8 mouse cellular contexts compared by ENCODE assay signal in the genomic region with DNA sequence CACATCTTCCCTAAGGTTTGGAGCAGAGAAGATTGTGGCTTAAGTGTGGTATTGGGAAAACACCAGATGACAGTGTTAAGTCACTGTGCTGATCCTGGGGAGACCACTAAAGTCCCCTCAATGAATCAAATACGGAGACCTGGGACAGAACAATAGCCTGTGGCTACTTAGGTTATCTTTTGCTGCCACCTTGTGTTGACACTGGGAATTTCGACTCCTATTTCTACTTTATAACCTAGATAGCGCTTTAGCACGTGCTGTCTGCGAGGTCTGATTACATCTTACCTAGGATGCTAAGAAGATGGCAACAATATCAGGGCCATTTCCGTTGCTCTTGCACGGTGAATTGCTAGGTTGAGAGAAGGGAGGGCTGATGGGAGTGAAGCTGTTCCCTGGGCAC. TPM values are rescaled to one million over a fixed set of nuclear protein-coding genes. Genes with fewer than 3 reads are reported as not detected.
DNase-seq lines count a peak whose midpoint lies in the region; ATAC-seq and TF ChIP-seq lines count a peak whose summit lies in the region.

No protein-coding gene starts in this region.

- no peak overlapping the region for H3K27ac ChIP-seq in heart, embryonic 11.5 days (ENCODE audit: low read depth, low read length)
- no peak overlapping the region for H3K27ac ChIP-seq in kidney, embryonic 15.5 days

- H3ac ChIP-seq in C2C12 (ENCODE audit: control insufficient read depth, insufficient read length, low read depth), result no peak overlapping the region
- no peak overlapping the region for H3ac ChIP-seq in myocyte (ENCODE audit: control insufficient read depth, insufficient read length)

- no peak for TF ChIP-seq POLR2A in myocyte (IDR thresholded peaks at IDR 0.05; ENCODE audit: insufficient read length, low read depth)

- H3K9ac ChIP-seq in heart, embryonic 11.5 days (ENCODE audit: low read depth, low read length), result no peak overlapping the region
- no peak overlapping the region for H3K9ac ChIP-seq in kidney, embryonic 15.5 days

- no peaks in the 10 kb centered on the region for H3K79me2 ChIP-seq in C2C12 (ENCODE audit: control insufficient read depth, insufficient read depth)
- no peaks in the 10 kb centered on the region for H3K79me2 ChIP-seq in myocyte (ENCODE audit: control insufficient read depth, insufficient read depth)

- WGBS in heart, embryonic 11.5 days (ENCODE audit: insufficient replicate concordance), result 1% methylated on average over 7 of the region's 7 CpGs
- WGBS in kidney, embryonic 15.5 days, result 1% methylated on average over 7 of the region's 7 CpGs

- H3K4me1 ChIP-seq in heart, embryonic 11.5 days (ENCODE audit: control insufficient read depth, insufficient read depth, low read length), result peaks cover 4% of the 10 kb centered on the region; the same call in 1 of the 2 replicates
- peaks cover 18% of the 10 kb centered on the region for H3K4me1 ChIP-seq in kidney, embryonic 15.5 days

- H3K36me3 ChIP-seq in C2C12 (ENCODE audit: control insufficient read depth, insufficient read depth) (no peaks in the 10 kb centered on the region), myocyte (ENCODE audit: control insufficient read depth, insufficient read depth) (no peaks in the 10 kb centered on the region)
- H3K36me3 ChIP-seq in heart, embryonic 11.5 days (ENCODE audit: control insufficient read depth, insufficient read depth, low read length), result no peaks in the 10 kb centered on the region
- no peaks in the 10 kb centered on the region for H3K36me3 ChIP-seq in kidney, embryonic 15.5 days

- H3K9me3 ChIP-seq in heart, embryonic 11.5 days (replicated peaks; ENCODE audit: control insufficient read depth, low read length), result no peaks in the 10 kb centered on the region
- no peaks in the 10 kb centered on the region for H3K9me3 ChIP-seq in kidney, embryonic 15.5 days (replicated peaks)

- H3K4me2 ChIP-seq in heart, embryonic 11.5 days, result peak overlapping the region; percentile 22; the same call in 1 of the 2 replicates
- H3K4me2 ChIP-seq in kidney, embryonic 15.5 days, result peak overlapping the region; percentile 38; the same call in 1 of the 2 replicates
- peak overlapping the region; percentile 67 for H3K4me2 ChIP-seq in myocyte (ENCODE audit: low read depth)

- H3K27me3 ChIP-seq in C2C12 (ENCODE audit: control insufficient read depth, insufficient read depth, insufficient read length) (peaks cover 27% of the 10 kb centered on the region), myocyte (ENCODE audit: control insufficient read depth, insufficient read depth, insufficient read length) (peaks cover 29% of the 10 kb centered on the region)
- H3K27me3 ChIP-seq in heart, embryonic 11.5 days (ENCODE audit: control insufficient read depth, insufficient read depth, low read length), result peaks cover 16% of the 10 kb centered on the region
- peaks cover 40% of the 10 kb centered on the region for H3K27me3 ChIP-seq in kidney, embryonic 15.5 days

- ATAC-seq in heart, embryonic 11.5 days (replicated peaks; ENCODE audit: insufficient number of reproducible peaks, low FRiP score, low TSS enrichment), result no peak
- no peak for ATAC-seq in kidney, embryonic 15.5 days (replicated peaks; ENCODE audit: low FRiP score)

- peak; percentile 36 for TF ChIP-seq CTCF in C2C12 (IDR thresholded peaks at IDR 0.05; ENCODE audit: control insufficient read depth, insufficient read depth, insufficient read length)

- H3K4me3 ChIP-seq in C2C12 (ENCODE audit: insufficient read depth, poor library complexity, severe bottlenecking), result no peak overlapping the region
- no peak overlapping the region for H3K4me3 ChIP-seq in heart, embryonic 11.5 days (ENCODE audit: low read depth, low read length)
- no peak overlapping the region for H3K4me3 ChIP-seq in kidney, embryonic 15.5 days (replicated peaks)
- H3K4me3 ChIP-seq in myocyte, result no peak overlapping the region

- DNase-seq in adipocyte (ENCODE audit: low spot score) (peak; percentile 87), liver (peak; percentile 53)
- peak; percentile 92 for DNase-seq in embryo, embryonic 10 days (ENCODE audit: low spot score)
- DNase-seq in telencephalon, adult 2 months (ENCODE audit: low read depth, low spot score), result peak; percentile 65

- H3K79me3 ChIP-seq in C2C12 (ENCODE audit: low read depth), result no peaks in the 10 kb centered on the region

TF ChIP-seq in C2C12, 6 proteins besides CTCF, POLR2A, EP300 and RAD21:
- TF ChIP-seq MYOD1 (IDR thresholded peaks at IDR 0.05; ENCODE audit: control insufficient read depth, insufficient read length, low read depth), result no peak
- no peak for TF ChIP-seq MYOG (IDR thresholded peaks at IDR 0.05; ENCODE audit: control insufficient read depth, extremely low read depth, insufficient read length)
- TF ChIP-seq FOSL1 (IDR thresholded peaks at IDR 0.05; ENCODE audit: insufficient read depth, low read length, poor library complexity, severe bottlenecking), result no peak
- peak; percentile 64 for TF ChIP-seq USF1 (IDR thresholded peaks at IDR 0.05; ENCODE audit: low read depth)
- TF ChIP-seq CEBPB (IDR thresholded peaks at IDR 0.05; ENCODE audit: low read depth), result no peak
- peak; percentile 92 for TF ChIP-seq MAX (IDR thresholded peaks at IDR 0.05)
TF ChIP-seq in C2C12: peak in this region for 2.

TF ChIP-seq in myocyte, 11 proteins besides CTCF, POLR2A, EP300 and RAD21:
- no peak for TF ChIP-seq POLR2AphosphoS2 (IDR thresholded peaks at IDR 0.05; ENCODE audit: insufficient read length, low read depth)
- TF ChIP-seq TCF3 (IDR thresholded peaks at IDR 0.05; ENCODE audit: insufficient read length, low read depth), result no peak
- no peak for TF ChIP-seq CEBPB (IDR thresholded peaks at IDR 0.05; ENCODE audit: insufficient read depth, poor library complexity, severe bottlenecking)
- TF ChIP-seq SRF (IDR thresholded peaks at IDR 0.05; ENCODE audit: control insufficient read depth, insufficient read length, low read depth), result no peak
- TF ChIP-seq E2F4 (IDR thresholded peaks at IDR 0.05; ENCODE audit: insufficient read depth), result no peak
- TF ChIP-seq REST (IDR thresholded peaks at IDR 0.05; ENCODE audit: insufficient read depth, insufficient read length), result no peak
- no peak for TF ChIP-seq MYOD1 (IDR thresholded peaks at IDR 0.05; ENCODE audit: control insufficient read depth in 1 of 3, insufficient read length in 2 of 3, low read depth in 2 of 3)
- no peak for TF ChIP-seq MAX (IDR thresholded peaks at IDR 0.05; ENCODE audit: low read depth)
- no peak for TF ChIP-seq MYOG (IDR thresholded peaks at IDR 0.05; ENCODE audit: control insufficient read depth in 1 of 3, insufficient read depth in 1 of 3, insufficient read length in 2 of 3, low read depth in 2 of 3)
- no peak for TF ChIP-seq TCF12 (IDR thresholded peaks at IDR 0.05; ENCODE audit: insufficient read depth, poor library complexity, severe bottlenecking)
- no peak for TF ChIP-seq USF1 (IDR thresholded peaks at IDR 0.05; ENCODE audit: low read depth)

RNA-seq across cellular contexts. Expression of gene Sec14l5, which starts 1.3 kb away (rescaled TPM):
- polyA plus RNA-seq in C2C12 (2012; fragmentation: generic; extraction: Trizol), result 0.01 TPM
- polyA plus RNA-seq in heart, embryonic 11.5 days (2014; fragmentation: Nextera tagmentation; extraction: Ambion mirVana), result 0.11 TPM in 1 of 2 replicates, not detected in the other
- polyA plus RNA-seq in kidney, embryonic 15.5 days (2015; fragmentation: Nextera tagmentation; extraction: Ambion mirVana), result 0.06 and 0.09 TPM in 2 replicates
- polyA plus RNA-seq in myocyte (2012; fragmentation: generic; extraction: Trizol), result 0.05 TPM

RNA-seq across cellular contexts. Expression of gene Ppl, which starts 13.3 kb away (rescaled TPM):
- polyA plus RNA-seq in C2C12 (2012; fragmentation: generic; extraction: Trizol), result 0.08 TPM
- polyA plus RNA-seq in heart, embryonic 11.5 days (2014; fragmentation: Nextera tagmentation; extraction: Ambion mirVana), result 1.3 and 1.6 TPM in 2 replicates
- polyA plus RNA-seq in kidney, embryonic 15.5 days (2015; fragmentation: Nextera tagmentation; extraction: Ambion mirVana), result 2.4 and 2.9 TPM in 2 replicates
- 0.02 TPM for polyA plus RNA-seq in myocyte (2012; fragmentation: generic; extraction: Trizol)

RNA-seq across cellular contexts. Expression of gene Nagpa, which starts 58.2 kb away (rescaled TPM):
- polyA plus RNA-seq in C2C12 (2012; fragmentation: generic; extraction: Trizol) (22.5 TPM), myocyte (2012; fragmentation: generic; extraction: Trizol) (12.0 TPM)
- 11.3 and 13.0 TPM in 2 replicates for polyA plus RNA-seq in heart, embryonic 11.5 days (2014; fragmentation: Nextera tagmentation; extraction: Ambion mirVana)
- 19.4 and 21.2 TPM in 2 replicates for polyA plus RNA-seq in kidney, embryonic 15.5 days (2015; fragmentation: Nextera tagmentation; extraction: Ambion mirVana)
